Mouse (Mus musculus): ENCODE results near the gene Mtmr11.

DNA sequence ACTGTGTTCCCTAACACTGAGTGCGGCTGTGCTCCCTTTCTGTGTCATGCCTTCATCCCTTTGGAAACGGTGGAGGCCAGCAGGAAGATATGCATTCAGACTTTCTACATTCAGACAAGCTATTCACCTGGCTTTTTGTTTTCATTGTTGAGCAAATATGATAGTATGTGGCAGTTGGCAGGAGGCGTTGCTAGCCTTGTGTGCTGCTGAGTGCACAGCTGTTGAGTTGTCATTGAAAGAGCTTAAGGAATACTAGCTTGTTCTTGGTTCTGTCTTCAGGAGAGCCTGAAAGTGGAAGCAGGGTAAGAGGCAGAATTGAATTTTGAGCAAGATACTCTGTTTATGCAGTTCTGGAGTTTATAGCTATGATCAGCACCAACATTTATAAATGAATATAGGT lies 29.3 kb upstream of the Mtmr11 start:
- TF ChIP-seq CTCF (IDR thresholded peaks at IDR 0.05; ENCODE audit: extremely low read depth, insufficient read depth, low read length) (no peak), POLR2A (IDR thresholded peaks at IDR 0.05; ENCODE audit: extremely low read depth, insufficient read depth, low read length) (no peak)
